Mouse (Mus musculus): ENCODE data around the gene Uqcc1.
"Not testable (repeated sequence)": the region's sequence is repeated elsewhere in the genome, so short reads cannot be mapped to it uniquely, and the experiment has no call there.

The Uqcc1 gene

GRCm38 (mm10) chr2:155860102-155860501 lies 70.0 kb downstream of the Uqcc1 start:
- peak; percentile 53 for DNase-seq (ENCODE audit: low spot score)

- DNase-seq (ENCODE audit: low spot score) = no peak
Observed at GRCm38 (mm10) chr2:155852536-155852935, 77.6 kb downstream of the Uqcc1 start.

- DNase-seq (ENCODE audit: low spot score) = no peak
Observed at GRCm38 (mm10) chr2:155850120-155850519, 80.0 kb downstream of the Uqcc1 start.

DNA sequence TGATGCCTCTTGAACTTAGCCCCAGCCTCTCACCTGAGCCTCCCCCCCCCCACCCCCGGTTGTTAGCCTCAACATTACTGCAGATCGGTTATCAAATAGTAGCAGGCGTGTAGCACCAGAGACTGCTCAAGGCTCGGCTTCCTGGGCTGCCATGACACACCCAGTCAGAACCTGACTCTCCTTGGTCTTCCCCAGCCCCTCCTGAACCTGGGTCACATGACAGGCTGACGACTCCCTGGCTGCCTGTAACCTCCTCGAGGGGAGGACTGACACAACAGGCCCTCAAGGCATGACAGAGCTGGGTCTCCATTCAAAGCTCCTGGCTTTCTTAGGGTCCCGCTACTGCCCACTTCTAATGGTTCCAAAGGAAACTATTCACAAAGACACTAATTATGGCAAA lies 80.6 kb downstream of the Uqcc1 start:
- no peak for DNase-seq (ENCODE audit: low spot score)

DNA sequence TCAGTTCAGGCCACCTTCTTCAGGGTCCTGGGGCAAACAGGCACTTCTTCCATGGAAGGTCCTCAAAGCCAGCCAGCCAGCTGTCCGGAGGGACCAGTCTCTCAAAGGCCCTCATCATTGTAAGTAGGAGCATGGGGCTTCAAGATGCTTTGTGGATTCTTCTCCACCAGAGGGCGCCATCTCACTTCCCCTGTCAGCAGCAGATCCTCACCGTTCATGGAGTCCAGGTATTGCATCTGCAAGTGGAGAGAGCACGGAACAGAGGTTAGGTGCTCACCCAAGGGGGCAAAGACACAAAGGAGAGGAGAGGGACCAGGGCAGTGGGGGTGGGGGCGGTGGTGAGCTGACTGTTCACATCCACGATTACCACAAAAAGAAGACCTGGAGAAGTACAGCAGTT lies 81.8 kb downstream of the Uqcc1 start:
- peak; percentile 74 for DNase-seq (ENCODE audit: low spot score)

- DNase-seq (ENCODE audit: low spot score) = no peak
Observed at GRCm38 (mm10) chr2:155846930-155847329, 83.2 kb downstream of the Uqcc1 start.

- DNase-seq (ENCODE audit: low spot score) = no peak
Observed at GRCm38 (mm10) chr2:155838961-155839360, 91.1 kb downstream of the Uqcc1 start.

- DNase-seq (ENCODE audit: low spot score) = no peak
Observed at GRCm38 (mm10) chr2:155837961-155838360, 92.1 kb downstream of the Uqcc1 start.

DNA sequence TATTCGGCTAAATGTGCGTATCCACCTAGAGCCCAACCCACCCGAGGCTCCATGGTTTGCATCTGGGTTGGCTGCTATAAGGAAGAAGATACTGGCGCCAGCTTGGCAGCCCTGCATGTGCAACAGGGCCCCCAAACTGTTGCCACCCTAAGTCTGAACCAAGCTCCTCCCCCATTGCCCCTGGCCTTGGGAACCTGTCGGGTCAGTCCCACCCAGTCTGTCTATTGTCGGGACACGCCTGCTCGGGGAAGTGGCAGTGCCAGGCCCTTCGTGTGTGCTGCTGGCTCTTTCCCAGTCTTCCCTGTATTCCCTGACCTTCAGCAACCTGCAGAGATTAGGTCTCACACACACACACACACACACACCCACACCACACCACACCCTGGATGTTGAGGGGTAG lies 95.4 kb downstream of the Uqcc1 start, which contains the start of gene Fam83c:
TSS of gene Fam83c (minus strand) at position 123 of the 400 bp plus-strand sequence.
- DNase-seq (ENCODE audit: low spot score) = no peak

DNA sequence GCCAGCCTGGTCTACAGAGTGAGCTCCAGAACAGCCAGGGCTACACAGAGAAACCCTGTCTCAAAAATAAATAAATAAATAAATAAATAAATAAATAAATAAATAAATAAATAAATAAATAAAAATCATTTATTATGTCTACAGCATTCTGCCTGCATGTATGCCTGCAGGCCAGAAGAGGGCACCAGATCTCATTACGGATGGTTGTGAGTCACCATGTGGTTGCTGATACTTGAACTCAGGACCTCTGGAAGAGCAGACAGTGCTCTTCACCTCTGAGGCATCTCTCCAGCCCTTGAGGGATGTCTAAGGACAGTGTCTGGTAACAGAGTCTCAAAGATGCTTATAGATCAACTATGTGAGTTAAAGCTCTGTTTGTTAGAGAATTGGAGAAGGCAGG lies 98.0 kb downstream of the Uqcc1 start:
- not testable (repeated sequence) for DNase-seq (ENCODE audit: low spot score)

- peak; percentile 32 for DNase-seq (ENCODE audit: low spot score)
Observed at GRCm38 (mm10) chr2:155831302-155831701, 98.8 kb downstream of the Uqcc1 start.

GRCm38 (mm10) chr2:155830841-155831240 lies 99.3 kb downstream of the Uqcc1 start:
- DNase-seq (ENCODE audit: low spot score) = no peak

DNA sequence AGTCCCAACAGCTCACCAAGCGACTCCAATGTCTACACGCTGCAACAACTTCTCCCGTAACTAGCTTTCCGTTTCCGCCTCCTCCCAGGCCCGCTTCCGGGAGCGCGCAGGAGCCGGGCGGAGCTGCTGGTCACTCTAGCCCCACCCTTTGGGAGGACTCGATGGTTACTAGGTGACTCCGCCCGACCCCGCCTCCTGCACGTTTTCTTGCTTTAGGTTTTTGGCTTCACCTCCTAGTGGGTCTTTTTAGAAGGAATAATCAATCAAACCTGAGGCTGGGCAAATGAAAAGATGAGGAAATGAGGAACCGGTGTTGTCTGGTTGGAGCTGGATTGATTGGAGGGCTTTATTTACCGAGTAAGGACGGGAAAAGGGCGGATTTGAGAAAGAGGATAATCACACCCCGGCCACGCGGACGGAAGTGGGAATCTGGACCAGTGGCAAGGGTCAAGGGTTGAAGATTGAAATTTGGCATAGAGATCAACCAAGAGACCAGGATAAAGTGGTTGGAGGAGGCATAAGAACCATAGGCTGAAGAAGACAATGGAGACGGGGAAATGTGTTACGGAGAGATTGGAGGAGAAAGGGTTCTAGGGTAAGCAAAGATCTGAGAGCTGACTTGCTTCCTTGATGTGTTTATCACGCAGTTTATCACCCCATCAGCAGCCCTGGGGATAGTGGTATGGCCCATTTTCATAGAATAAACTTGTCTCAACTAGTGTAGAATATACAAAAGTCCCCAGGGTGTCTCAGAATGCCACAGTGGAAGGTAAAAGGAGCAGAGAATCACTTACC lies 103.3 kb downstream of the Uqcc1 start, which contains the start of gene Eif6:
TSS of gene Eif6 (minus strand) at position 296 of the 795 bp plus-strand sequence.
- DNase-seq (ENCODE audit: low spot score) = peak; percentile 94

DNA sequence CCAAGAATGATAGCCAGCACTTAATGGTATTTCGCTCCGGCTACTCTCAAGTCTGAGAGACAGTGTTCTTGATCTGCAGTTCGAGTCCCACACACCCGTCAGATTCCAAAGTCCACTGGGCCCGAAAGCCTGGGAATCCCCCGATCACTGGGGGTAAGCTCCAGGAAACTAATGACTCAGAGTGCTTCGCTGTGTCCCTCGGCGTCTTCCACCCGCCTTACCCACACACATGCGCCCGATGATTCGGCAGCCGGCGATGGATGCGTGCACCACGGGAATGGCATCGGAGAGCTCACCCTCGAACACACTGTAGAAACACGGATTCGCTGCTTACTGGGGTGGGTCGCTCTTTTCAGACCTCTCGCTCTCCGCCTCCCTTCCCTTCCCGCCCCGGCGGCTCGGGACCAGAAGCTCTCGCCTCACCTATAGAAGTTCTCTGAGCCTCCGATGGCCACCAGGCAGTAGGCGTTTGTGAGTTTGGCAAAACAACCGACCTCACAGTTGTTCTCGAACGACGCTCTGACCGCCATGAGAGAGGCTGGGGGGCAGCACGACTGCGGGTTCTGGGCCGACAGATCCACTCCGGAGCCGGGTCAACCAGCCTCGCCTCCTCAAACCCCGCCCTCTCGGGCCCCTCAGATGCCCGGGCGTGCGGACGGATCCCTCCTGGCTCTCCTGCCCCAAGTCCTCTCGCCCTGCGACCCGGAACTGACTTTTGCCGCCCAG lies 104.0 kb downstream of the Uqcc1 start:
- peak; percentile 59 for DNase-seq (ENCODE audit: low spot score)

DNA sequence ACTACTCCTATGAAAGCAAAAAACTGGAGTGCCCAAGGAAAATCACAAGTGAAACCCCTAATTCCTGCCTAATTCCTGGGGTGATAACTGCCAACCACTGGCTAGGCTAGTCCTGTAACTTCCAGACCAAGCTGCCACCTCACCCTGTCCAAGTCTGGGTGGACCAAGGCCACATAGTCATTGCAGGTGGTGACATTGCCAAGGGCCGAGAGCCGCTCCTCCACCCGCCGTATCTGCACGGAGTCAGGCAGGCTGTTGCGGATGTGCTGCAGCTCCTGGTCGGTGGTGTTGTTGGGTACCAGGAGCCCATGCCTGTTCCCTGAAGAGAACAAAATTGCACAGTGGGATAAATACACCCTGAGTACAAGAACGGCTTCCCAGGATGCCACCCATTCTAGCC lies 106.4 kb downstream of the Uqcc1 start:
- DNase-seq (ENCODE audit: low spot score) = no peak

- DNase-seq (ENCODE audit: low spot score) = no peak
Observed at GRCm38 (mm10) chr2:155820779-155821178, 109.3 kb downstream of the Uqcc1 start.

DNA sequence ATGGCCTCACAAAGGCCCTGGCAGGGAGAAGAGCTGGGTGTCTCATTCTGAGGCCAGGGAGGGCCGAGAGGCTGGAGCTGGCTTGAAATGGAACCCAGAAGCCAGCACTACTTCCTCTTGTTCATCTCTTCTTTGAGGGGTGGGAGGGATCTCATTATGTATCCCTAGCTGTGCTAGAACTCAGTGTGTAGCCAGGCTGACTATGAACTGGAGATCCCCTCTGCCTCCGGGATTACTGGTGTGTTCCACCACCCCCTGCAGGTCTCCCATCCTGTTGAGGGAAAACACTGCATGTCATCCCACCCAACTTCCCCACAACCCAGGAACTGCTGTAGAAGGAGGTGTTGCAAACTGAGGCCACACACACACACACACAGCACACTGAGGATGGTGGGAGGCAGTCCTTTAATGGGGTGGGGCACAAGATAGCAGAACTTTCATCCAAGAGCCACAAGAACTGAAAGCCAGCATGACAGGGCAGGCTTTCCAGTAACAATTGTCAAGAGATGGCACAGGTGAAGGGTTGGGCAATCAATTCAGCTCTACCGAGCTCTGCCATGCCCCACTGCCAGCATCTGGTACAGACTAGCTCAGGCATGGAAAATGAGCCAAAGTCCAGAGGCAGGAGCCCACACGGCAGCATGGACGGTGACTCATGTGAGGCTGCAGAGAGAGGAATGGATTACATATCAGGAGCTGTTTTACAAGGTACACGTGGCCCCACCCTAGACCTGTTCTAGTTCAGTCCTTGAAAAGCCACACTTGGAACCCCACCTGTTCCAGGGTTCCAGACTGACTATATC lies 110.5 kb downstream of the Uqcc1 start:
- peak; percentile 74 for DNase-seq (ENCODE audit: low spot score)

DNA sequence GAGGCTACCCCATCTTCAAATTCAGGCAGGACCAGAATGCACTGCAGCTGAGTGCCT lies 110.9 kb downstream of the Uqcc1 start, which contains the start of gene BC029722:
TSS of gene BC029722 (minus strand) at position 35 of the 57 bp plus-strand sequence.
- DNase-seq (ENCODE audit: low spot score) = no peak

- peak; percentile 94 for DNase-seq (ENCODE audit: low spot score)
Observed at GRCm38 (mm10) chr2:155818596-155819391, 111.3 kb downstream of the Uqcc1 start.

DNA sequence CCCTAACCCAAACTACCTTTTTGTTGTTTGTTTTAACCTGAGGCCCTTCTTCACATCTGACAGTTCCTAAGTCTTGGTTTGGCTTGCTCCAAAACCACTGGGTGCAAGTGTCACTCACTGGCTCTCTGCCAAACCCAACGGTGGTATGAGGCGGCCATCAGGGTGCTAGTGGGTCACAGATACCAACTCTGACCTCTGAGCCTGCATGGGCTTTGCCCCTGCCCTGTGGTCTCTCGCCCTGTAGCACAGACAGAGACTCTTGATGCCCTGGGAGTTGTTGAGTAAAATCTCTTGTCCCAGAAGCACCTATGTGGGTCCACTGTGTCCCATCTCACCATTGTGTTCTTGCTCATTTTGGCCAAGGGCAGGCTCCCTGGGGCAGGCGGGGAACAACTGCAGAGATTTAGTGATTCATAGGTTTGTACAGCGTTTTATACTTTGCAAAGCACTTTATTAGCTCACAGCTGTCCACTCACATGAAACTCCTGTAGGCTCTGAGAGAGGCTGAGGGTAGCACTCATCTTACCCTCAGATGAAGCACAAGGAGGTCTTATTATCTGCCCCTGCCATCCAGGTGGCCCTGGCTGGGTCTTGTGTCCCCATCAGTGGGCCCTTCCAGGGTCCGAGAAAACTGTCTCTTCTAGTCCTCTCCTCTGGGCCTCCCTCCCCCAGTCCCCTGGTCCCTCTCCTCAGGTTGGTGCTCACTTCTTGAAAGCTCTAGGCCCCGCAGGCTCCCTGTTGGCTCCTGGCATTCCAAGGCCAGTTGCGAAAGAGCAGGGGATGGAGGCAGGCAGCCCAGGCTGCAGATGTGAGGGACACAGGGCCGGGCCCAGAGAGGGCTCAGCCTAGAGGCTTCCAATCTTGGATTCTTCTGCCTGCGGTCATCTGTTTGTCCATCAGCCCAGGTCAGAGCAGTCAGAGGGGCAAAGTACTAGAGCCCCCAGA lies 112.5 kb downstream of the Uqcc1 start:
- DNase-seq (ENCODE audit: low spot score) = peak; percentile 27

DNA sequence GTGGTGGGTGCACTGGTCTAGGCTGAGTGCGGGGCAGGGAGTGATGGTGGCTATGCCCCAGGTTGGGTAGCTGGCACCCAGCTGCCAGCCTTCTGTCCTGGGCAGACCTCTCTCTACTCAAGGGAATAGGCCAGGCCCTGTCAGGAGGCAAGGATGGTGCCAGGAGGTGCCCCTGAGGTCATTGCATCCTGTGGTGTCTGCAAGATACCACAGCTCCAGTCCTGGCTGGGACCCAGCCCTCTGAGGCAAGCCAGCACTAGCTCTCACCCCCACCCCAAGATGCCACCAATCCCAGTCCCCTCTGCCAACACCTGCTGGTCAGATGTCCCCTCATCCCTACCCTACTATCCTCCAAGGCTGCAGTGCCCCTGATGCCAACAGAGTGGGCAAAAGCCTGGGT lies 113.9 kb downstream of the Uqcc1 start:
- DNase-seq (ENCODE audit: low spot score) = no peak
